Mouse (Mus musculus): ENCODE results near the gene Zbtb11.
"Not testable (repeated sequence)": the region's sequence is repeated elsewhere in the genome, so short reads cannot be mapped to it uniquely, and the experiment has no call there.

DNA sequence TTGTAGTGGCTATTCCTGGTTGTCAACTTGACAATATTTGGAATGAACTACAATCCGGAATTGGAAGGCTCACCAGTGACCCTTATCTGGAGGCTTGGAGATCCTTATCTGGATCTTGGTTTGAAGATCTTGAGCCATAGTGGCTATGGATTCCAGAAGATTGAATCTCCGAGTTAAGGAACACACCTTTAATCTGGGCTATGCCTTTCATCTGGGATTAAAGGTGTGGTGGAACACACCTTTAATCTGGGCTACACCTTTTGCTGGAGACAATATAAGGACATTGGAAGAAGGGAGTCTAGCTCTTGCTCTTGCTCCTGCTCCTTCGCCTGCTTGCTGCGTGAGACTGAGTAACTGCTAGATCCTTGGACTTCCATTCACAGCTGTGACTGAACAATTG lies 74.4 kb downstream of the Zbtb11 start, which contains the start of gene Senp7:
- TF ChIP-seq POLR2A, CTCF (IDR thresholded peaks at IDR 0.05; ENCODE audit: insufficient read depth, low read depth, low read length): not testable (repeated sequence)

Data from olfactory bulb, adult 2 months (tissue).